Comparison of ENCODE assay signal across 8 mouse cellular contexts in genomic region chr1:78657021-78657629, GRCm38 (mm10). TPM values are rescaled to one million over a fixed set of nuclear protein-coding genes. Genes with fewer than 3 reads are reported as not detected.
DNase-seq lines count a peak whose midpoint lies in the region; ATAC-seq and TF ChIP-seq lines count a peak whose summit lies in the region.

No protein-coding gene starts in this region.

- ATAC-seq in intestine, embryonic 16.5 days = no peak
- ATAC-seq in neural tube, embryonic 12.5 days (ENCODE audit: low FRiP score, low read depth) = no peak

- peaks cover 26% of the 10 kb centered on the region for H3K79me2 ChIP-seq in liver, adult 2 months (ENCODE audit: control insufficient read depth, insufficient read depth, low read length)

- H3K27ac ChIP-seq in liver, adult 2 months (replicated peaks; ENCODE audit: insufficient read depth, low read depth, low read length) = peak overlapping the region; percentile 77
- no peak overlapping the region for H3K27ac ChIP-seq in embryonic fibroblast, embryonic 13.5 days (ENCODE audit: insufficient read depth, low read length)
- H3K27ac ChIP-seq in intestine, embryonic 16.5 days (ENCODE audit: low read length) = peak overlapping the region; percentile 87
- H3K27ac ChIP-seq in neural tube, embryonic 12.5 days = peak overlapping the region; percentile 96

- peak overlapping the region; percentile 71 for H3K4me2 ChIP-seq in intestine, embryonic 16.5 days (ENCODE audit: low read depth, low read length)
- H3K4me2 ChIP-seq in neural tube, embryonic 12.5 days (replicated peaks) = peak overlapping the region; percentile 79

- WGBS in liver, adult 2 months = 27% methylated on average over 22 of the region's 22 CpGs
- 24% methylated on average over 22 of the region's 22 CpGs for WGBS in intestine, embryonic 16.5 days
- 30% methylated on average over 22 of the region's 22 CpGs for WGBS in neural tube, embryonic 12.5 days

- H3K9me3 ChIP-seq in intestine, embryonic 16.5 days (ENCODE audit: control insufficient read depth, low read length) = no peaks in the 10 kb centered on the region
- H3K9me3 ChIP-seq in neural tube, embryonic 12.5 days = no peaks in the 10 kb centered on the region

- H3K27me3 ChIP-seq in liver, adult 2 months (ENCODE audit: control insufficient read depth, insufficient read depth, low read length) = no peaks in the 10 kb centered on the region
- no peaks in the 10 kb centered on the region for H3K27me3 ChIP-seq in intestine, embryonic 16.5 days (replicated peaks; ENCODE audit: control insufficient read depth, insufficient read depth, low read length)
- H3K27me3 ChIP-seq in neural tube, embryonic 12.5 days (replicated peaks) = no peaks in the 10 kb centered on the region

- no peak for DNase-seq in liver, adult 2 months (ENCODE audit: extremely low read depth, low read depth, low spot score)
- DNase-seq in liver = no peak
- DNase-seq in spleen, postnatal 36 days (ENCODE audit: low spot score in 2 of 2) = no peak
- DNase-seq in left cerebral cortex, adult 11 months (ENCODE audit: low spot score) = no peak
- DNase-seq in urinary bladder, adult 2 months (ENCODE audit: low spot score) = no peak

- no peak for TF ChIP-seq CTCF in liver, adult 2 months (IDR thresholded peaks at IDR 0.05; ENCODE audit: low read depth, low read length)
- TF ChIP-seq CTCF in embryonic fibroblast, embryonic 13.5 days (IDR thresholded peaks at IDR 0.05; ENCODE audit: borderline replicate concordance, insufficient read depth, low read length) = no peak

- peak overlapping the region; percentile 76 for H3K4me3 ChIP-seq in liver, adult 2 months (ENCODE audit: insufficient read depth, low read depth, low read length)
- H3K4me3 ChIP-seq in embryonic fibroblast, embryonic 13.5 days (ENCODE audit: insufficient read depth, low read length) = peak overlapping the region; percentile 51
- H3K4me3 ChIP-seq in intestine, embryonic 16.5 days (ENCODE audit: low read length) = peak overlapping the region; percentile 98
- peak overlapping the region; percentile 97 for H3K4me3 ChIP-seq in neural tube, embryonic 12.5 days

- TF ChIP-seq POLR2A in liver, adult 2 months (IDR thresholded peaks at IDR 0.05; ENCODE audit: extremely low read depth, insufficient read depth, low read length) = no peak
- no peak for TF ChIP-seq POLR2A in embryonic fibroblast, embryonic 13.5 days (IDR thresholded peaks at IDR 0.05; ENCODE audit: low read depth, low read length)

- no peaks in the 10 kb centered on the region for H3K36me3 ChIP-seq in liver, adult 2 months (ENCODE audit: control insufficient read depth, insufficient read depth, low read length)
- H3K36me3 ChIP-seq in intestine, embryonic 16.5 days (ENCODE audit: control insufficient read depth, insufficient read depth, low read length) = no peaks in the 10 kb centered on the region
- H3K36me3 ChIP-seq in neural tube, embryonic 12.5 days = no peaks in the 10 kb centered on the region

- peaks cover 19% of the 10 kb centered on the region for H3K4me1 ChIP-seq in liver, adult 2 months (ENCODE audit: control insufficient read depth, insufficient read depth, low read length)
- peaks cover 11% of the 10 kb centered on the region; the same call in 1 of the 2 replicates for H3K4me1 ChIP-seq in embryonic fibroblast, embryonic 13.5 days (ENCODE audit: control insufficient read depth, insufficient read depth, low read length)
- H3K4me1 ChIP-seq in intestine, embryonic 16.5 days (ENCODE audit: control insufficient read depth, insufficient read depth, low read length) = peaks cover 26% of the 10 kb centered on the region
- peaks cover 28% of the 10 kb centered on the region for H3K4me1 ChIP-seq in neural tube, embryonic 12.5 days

- H3K9ac ChIP-seq in liver, adult 2 months (ENCODE audit: low read depth, low read length) = peak overlapping the region; percentile 87
- H3K9ac ChIP-seq in intestine, embryonic 16.5 days (ENCODE audit: low read depth, low read length) = peak overlapping the region; percentile 74
- H3K9ac ChIP-seq in neural tube, embryonic 12.5 days = peak overlapping the region; percentile 96; the same call in 1 of the 2 replicates

RNA-seq across cellular contexts. Expression of gene Acsl3, which starts 0.5 kb away (rescaled TPM):
- 33.6 and 39.0 TPM in 2 replicates for total RNA-seq in liver, adult 2 months (2014; rRNA removed)
- 4.8 and 5.3 TPM in 2 replicates for polyA plus RNA-seq in liver, adult 2 months (2012; rRNA removed)
- 34.7 and 40.4 TPM in 2 replicates for polyA plus RNA-seq in embryonic fibroblast, embryonic 13.5 days (2011; ENCODE audit: insufficient read length, low read depth, missing spikeins)
- polyA plus RNA-seq in intestine, embryonic 16.5 days (2015; fragmentation: Nextera tagmentation; extraction: Ambion mirVana) = 93.5 and 111 TPM in 2 replicates
- 74.3 and 82.2 TPM in 2 replicates for polyA plus RNA-seq in neural tube, embryonic 12.5 days (2016; fragmentation: Nextera tagmentation; extraction: Ambion mirVana)
- 20.5 and 21.5 TPM in 2 replicates for polyA plus RNA-seq in urinary bladder, adult 2 months (2012; rRNA removed)

RNA-seq across cellular contexts. Expression of gene Utp14b, which starts 0.7 kb away (rescaled TPM):
- total RNA-seq in liver, adult 2 months (2014; rRNA removed) = 5.1 and 7.5 TPM in 2 replicates
- 0.47 and 1.2 TPM in 2 replicates for polyA plus RNA-seq in liver, adult 2 months (2012; rRNA removed)
- 4.1 and 4.3 TPM in 2 replicates for polyA plus RNA-seq in embryonic fibroblast, embryonic 13.5 days (2011; ENCODE audit: insufficient read length, low read depth, missing spikeins)
- polyA plus RNA-seq in intestine, embryonic 16.5 days (2015; fragmentation: Nextera tagmentation; extraction: Ambion mirVana) = 3.5 and 3.7 TPM in 2 replicates
- polyA plus RNA-seq in neural tube, embryonic 12.5 days (2016; fragmentation: Nextera tagmentation; extraction: Ambion mirVana) = 2.7 and 3.5 TPM in 2 replicates
- 2.1 and 2.6 TPM in 2 replicates for polyA plus RNA-seq in urinary bladder, adult 2 months (2012; rRNA removed)
